Mouse (Mus musculus): Measurements from ENCODE around the gene Naip2. TPM values are rescaled to one million over a fixed set of nuclear protein-coding genes. Genes with fewer than 3 reads are reported as not detected.

Naip2 gene
- 0.20 and 0.23 TPM in 2 replicates for polyA plus RNA-seq (2015; fragmentation: Nextera tagmentation; extraction: Ambion mirVana)

GRCm38 (mm10) chr13:100201659-100202333 is at the start of gene Naip2:
Gene Naip2, minus strand, starts transcription at chr13:100202092.

GRCm38 (mm10) chr13:100246223-100246622 is 44.3 kb upstream of the Naip2 start, which contains the start of gene Naip5:
Gene Naip5, minus strand, starts transcription at chr13:100246323.

DNA sequence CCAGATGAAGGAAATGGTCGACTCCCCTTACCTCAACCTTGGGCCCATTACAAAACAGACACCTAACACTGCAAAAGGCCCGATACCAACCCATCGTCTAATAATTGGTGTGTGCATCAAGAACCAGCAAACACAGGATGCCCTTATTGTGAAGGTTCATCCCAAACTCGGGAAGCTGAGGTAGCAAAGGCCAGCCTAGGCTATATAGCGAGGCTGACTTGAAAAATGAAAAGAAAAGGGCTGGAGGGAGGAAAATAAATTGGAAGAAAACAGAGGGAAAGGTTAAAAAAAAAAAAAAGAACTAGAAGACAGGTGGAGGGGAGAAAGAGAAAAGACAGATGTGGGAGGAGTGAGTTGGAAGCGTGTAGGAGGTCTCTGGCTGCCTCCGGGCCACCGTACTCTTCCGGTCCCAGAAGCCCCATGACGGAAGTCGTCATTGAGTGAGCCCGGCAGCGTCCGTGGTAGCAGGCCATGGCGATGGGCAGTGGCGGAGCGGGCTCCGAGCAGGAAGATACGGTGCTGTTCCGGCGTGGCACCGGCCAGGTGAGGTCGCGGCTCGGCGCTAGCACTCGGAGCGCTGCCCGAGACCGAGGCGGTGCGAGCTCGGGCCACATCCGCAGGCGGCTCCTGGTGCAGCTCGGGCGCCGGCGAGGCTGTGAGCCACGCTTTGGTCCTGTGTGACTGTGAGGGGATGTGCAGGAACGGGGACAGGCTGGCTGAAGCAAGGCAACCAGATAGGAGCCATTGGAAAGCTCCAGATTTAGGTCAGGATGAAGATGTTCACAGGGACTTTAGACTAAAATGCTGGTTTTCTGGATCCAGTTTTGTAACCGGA is 77.3 kb downstream of the Naip2 start, which contains the start of gene Smn1:
Smn1 (plus strand) TSS at position 430 of the 835 bp plus-strand sequence.

DNA sequence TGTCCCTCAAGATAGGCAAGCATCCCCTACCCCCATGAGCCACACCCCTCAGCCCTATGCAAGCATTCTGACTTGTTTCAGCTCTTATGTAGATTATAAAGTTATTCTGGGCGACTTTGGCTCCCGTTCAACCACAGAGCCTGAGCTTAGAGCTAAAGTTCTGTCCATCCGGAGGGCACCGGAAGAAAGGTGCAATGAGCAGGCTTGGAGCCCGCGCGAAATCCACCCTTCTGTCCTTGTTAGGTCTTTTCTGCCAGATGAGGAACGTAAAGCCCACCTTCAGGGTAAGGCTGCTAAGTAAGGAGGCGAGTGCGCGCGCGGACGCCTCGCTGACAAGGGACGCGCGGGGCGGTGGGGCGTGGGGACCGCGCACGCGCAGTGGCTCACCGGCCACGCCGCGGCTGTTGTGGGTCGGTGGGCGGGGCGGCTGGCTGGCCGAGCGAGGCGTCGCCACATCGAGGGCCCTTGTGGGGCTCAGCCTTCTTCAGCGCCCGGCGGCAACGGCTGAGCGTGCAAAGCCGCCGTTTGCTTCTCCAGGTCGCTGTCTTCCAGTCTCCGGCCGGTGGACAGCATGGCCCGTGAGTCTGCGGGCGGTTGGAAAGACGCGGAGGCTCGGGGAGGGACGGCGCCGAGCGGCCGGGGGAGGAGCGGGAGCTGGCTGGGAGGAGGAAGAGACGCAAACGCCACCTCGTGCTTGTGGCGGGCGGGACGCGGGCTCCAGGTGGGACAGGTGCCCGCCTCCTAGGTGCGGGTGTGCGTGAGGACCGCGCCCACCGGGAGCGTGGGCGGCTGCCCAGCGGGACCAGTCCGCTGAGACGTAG is 94.0 kb downstream of the Naip2 start, which contains the start of gene Serf1:
Serf1 (plus strand) TSS at position 361 of the 821 bp plus-strand sequence.

DNA sequence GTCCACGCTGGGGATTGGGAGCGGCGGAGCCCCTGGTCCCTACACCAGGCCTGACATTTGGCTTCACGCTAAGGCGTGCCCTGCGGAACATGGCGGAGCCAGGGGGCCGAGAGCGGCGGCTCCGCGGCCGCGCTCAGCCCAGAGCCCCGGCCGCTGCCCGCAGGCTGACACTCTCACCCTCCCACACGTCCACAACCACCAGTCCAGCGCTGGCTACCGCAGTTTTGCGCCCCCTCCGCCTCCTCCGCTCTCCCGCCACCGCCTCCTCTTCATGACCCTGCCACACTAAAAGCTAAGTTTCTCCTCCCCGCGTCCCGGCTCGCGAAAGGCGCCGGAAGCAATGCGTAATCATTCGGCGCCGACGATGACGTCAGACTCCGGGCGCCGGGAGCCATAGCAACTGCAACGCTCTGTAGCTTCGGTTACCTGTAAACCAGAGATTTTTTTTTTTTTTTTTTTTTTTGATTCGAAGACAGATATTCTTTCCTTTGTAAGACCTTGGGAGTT is 98.1 kb downstream of the Naip2 start, which contains the start of gene Bdp1:
Bdp1 (minus strand) TSS at position 323 of the 507 bp plus-strand sequence.

Other genes with a start within 250 kb of the Naip2 start
- gene Mccc2, start 186.5 kb downstream of the Naip2 start, polyA plus RNA-seq (2015; fragmentation: Nextera tagmentation; extraction: Ambion mirVana): 34.8 and 38.0 TPM in 2 replicates
- 22.2 and 24.3 TPM in 2 replicates for gene Bdp1, start 98.0 kb downstream of the Naip2 start, polyA plus RNA-seq (2015; fragmentation: Nextera tagmentation; extraction: Ambion mirVana)
- 265 and 282 TPM in 2 replicates for gene Serf1, start 94.1 kb downstream of the Naip2 start, polyA plus RNA-seq (2015; fragmentation: Nextera tagmentation; extraction: Ambion mirVana)
- 34.5 and 38.5 TPM in 2 replicates for gene Smn1, start 77.2 kb downstream of the Naip2 start, polyA plus RNA-seq (2015; fragmentation: Nextera tagmentation; extraction: Ambion mirVana)
- gene Naip5, start 44.2 kb upstream of the Naip2 start, polyA plus RNA-seq (2015; fragmentation: Nextera tagmentation; extraction: Ambion mirVana): 0.28 TPM in 2 replicates
- 0.13 and 0.14 TPM in 2 replicates for gene Naip6, start 115.6 kb upstream of the Naip2 start, polyA plus RNA-seq (2015; fragmentation: Nextera tagmentation; extraction: Ambion mirVana)